Mouse (Mus musculus) forebrain, embryonic 12.5 days (tissue): Measurements from ENCODE around the gene Cfap69. TPM values are rescaled to one million over a fixed set of nuclear protein-coding genes. Genes with fewer than 3 reads are reported as not detected.
"Not testable (repeated sequence)": the region's sequence is repeated elsewhere in the genome, so short reads cannot be mapped to it uniquely, and the experiment has no call there.

Experiments used
- ATAC-seq: fragments of 200-750 bp; cut with Nextera tagmentation; 2 replicates; pipeline ENCODE4 v1.8.0; 2017; ENCODE audit warnings: moderate TSS enrichment; ENCODE audit not compliant: low FRiP score
- H3K27ac ChIP-seq: fragments of 300-500 bp; sonication (generic); 2 replicates; pipeline ENCODE4 v1.5.1; 2016; ENCODE audit warnings: mild to moderate bottlenecking
- H3K27me3 ChIP-seq: fragments of 300-500 bp; sonication (generic); 2 replicates; pipeline ENCODE4 v1.6.1; 2016; ENCODE audit warnings: mild to moderate bottlenecking
- H3K36me3 ChIP-seq: fragments of 300-500 bp; sonication (generic); replicated peaks from 2 replicates; pipeline ENCODE4 v1.6.1; 2016; ENCODE audit warnings: mild to moderate bottlenecking
- H3K4me1 ChIP-seq: fragments of 300-500 bp; sonication (generic); 2 replicates; pipeline ENCODE4 v1.6.1; 2016
- H3K4me2 ChIP-seq: fragments of 300-500 bp; sonication (generic); 2 replicates; pipeline ENCODE4 v1.6.1; 2016; ENCODE audit warnings: mild to moderate bottlenecking, moderate library complexity
- H3K4me3 ChIP-seq: fragments of 300-500 bp; sonication (generic); replicated peaks from 2 replicates; pipeline ENCODE4 v1.5.1; 2016; ENCODE audit warnings: mild to moderate bottlenecking
- H3K9ac ChIP-seq: fragments of 300-500 bp; sonication (generic); 2 replicates; pipeline ENCODE4 v1.6.1; 2016; ENCODE audit warnings: mild to moderate bottlenecking
- H3K9me3 ChIP-seq: fragments of 300-500 bp; sonication (generic); 2 replicates; pipeline ENCODE4 v1.6.1; 2016
- WGBS: fragments of 180-500 bp; shearing (Covaris S2); methylation state at CpG from one replicate; pipeline ENCODE4 v1.1.7; 2016; 5-methylcytosine and 5-hydroxymethylcytosine counted together
- polyA plus RNA-seq: library from polyadenylated mRNA; unstranded; fragments of >200 nt; fragmentation: Nextera tagmentation; extraction: Ambion mirVana; gene quantifications from 2 replicates; pipeline ENCODE4 v1.2.1, GENCODE M21; 2016

Cfap69 gene
- polyA plus RNA-seq, 1 experiment from 2014 or later = 8.4 TPM

DNA sequence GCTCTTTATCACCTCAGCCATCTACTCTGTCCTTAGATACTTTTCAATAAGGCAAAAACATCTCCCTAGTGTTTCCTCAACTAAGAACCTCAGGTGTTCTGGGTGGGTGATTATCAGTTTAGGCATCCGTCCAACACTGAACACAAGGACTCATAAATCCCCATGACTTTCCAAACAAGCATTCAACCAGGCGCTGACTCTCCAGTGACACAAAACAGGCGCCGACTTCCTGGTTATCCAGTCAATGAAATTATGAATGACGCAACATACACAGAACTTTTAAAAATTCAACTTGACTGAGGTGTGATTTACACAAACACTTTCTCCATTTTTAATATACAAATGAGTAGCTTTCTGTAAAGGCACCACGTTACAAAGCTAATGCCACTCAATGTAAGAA is 24.2 kb upstream of the Cfap69 start:
- Histone ChIP-seq H3K4me2 (no peak overlapping the region), H3K9ac (no peak overlapping the region), H3K36me3 (no peaks in the 10 kb centered on the region), H3K4me1 (no peaks in the 10 kb centered on the region), H3K27me3 (0 out of 2 replicates have a peak, but pooled peaks cover 5% of the 10 kb centered on the region), H3K4me3 (no peak overlapping the region), H3K27ac (no peak overlapping the region), H3K9me3 (no peaks in the 10 kb centered on the region)
- WGBS = 90% methylated on average over 6 of the region's 6 CpGs
- ATAC-seq = no peak

- ATAC-seq = no peak
- H3K4me1 ChIP-seq = no peaks in the 10 kb centered on the region
- 15% methylated on average over 1 of the region's 1 CpGs for WGBS
Observed at GRCm38 (mm10) chr5:5686973-5687372, 22.9 kb upstream of the Cfap69 start.

DNA sequence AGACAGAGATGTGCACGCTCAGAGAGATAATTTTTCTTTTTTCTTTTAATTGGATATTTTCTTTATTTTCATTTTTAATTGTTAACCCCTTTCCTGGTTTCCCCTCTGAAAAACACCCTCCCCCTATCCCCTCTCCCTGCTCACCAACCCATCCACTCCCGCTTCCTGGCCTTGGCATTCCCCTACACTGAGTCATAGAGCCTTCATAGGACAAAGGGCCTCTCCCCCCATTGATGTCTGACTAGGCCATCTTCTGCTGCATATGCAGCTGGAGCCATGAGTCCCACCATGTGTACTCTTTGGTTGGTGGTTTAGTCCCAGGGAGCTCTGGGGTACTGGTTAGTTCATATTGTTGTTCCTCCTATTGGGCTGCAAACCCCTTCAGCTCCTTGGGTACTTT is 20.9 kb upstream of the Cfap69 start:
- H3K27ac ChIP-seq, H3K9me3 ChIP-seq, ATAC-seq, H3K9ac ChIP-seq, H3K4me2 ChIP-seq, H3K4me1 ChIP-seq, H3K27me3 ChIP-seq, H3K4me3 ChIP-seq, H3K36me3 ChIP-seq: not testable (repeated sequence)
- 88% methylated on average over 2 of the region's 2 CpGs for WGBS

More at GRCm38 (mm10) chr5:5686973-5687372, 22.9 kb upstream of the Cfap69 start:
- no peak overlapping the region for H3K27ac ChIP-seq
- H3K9ac ChIP-seq = no peak overlapping the region
- no peaks in the 10 kb centered on the region for H3K36me3 ChIP-seq
- H3K9me3 ChIP-seq = no peaks in the 10 kb centered on the region
- H3K4me3 ChIP-seq = no peak overlapping the region
- H3K4me2 ChIP-seq = no peak overlapping the region
- no peaks in the 10 kb centered on the region for H3K27me3 ChIP-seq

DNA sequence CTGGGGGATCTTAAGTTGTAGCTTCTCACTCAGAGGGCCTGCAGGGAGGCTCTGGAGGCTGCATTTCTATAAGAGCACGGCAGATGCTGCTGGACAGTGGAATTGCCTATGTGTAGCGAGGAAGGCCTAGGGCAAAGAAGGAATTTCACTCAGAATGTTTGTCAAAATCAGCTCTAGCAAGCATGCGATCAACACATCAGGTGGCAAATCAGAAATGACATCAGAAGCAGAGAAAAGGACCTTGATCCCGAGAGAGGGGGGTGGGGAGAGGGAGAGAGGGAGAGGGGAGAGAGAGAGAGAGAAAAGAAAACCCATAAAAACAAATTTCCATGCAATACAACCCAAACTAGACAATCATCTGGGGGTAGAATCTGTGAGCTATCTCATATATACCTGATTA is 19.3 kb upstream of the Cfap69 start:
- H3K4me2 ChIP-seq = no peak overlapping the region
- no peaks in the 10 kb centered on the region for H3K9me3 ChIP-seq
- no peak for ATAC-seq
- no peak overlapping the region for H3K9ac ChIP-seq
- 67% methylated on average over 4 of the region's 4 CpGs for WGBS
- H3K27me3 ChIP-seq = no peaks in the 10 kb centered on the region
- no peaks in the 10 kb centered on the region for H3K36me3 ChIP-seq
- H3K27ac ChIP-seq = no peak overlapping the region
- no peak overlapping the region for H3K4me3 ChIP-seq
- no peaks in the 10 kb centered on the region for H3K4me1 ChIP-seq

DNA sequence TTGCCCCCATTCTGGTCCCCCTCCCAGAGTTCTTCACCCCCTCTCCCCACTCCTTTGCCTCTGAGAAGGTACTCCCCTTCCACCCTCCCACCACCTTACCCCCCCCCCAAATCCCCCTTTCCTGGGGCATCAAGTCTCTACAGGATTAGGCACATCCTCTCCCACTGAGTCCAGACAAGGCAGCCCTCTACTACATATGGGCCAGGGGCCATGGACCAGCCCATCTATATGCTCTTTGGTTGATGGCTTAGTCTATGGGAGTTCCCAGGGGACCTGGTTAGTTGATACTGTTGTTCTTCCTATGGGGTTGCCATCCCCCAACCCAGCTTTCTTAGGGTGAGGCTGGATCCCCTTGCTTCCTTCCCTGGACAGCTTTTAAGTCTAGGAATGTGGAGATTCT is 15.4 kb upstream of the Cfap69 start:
- Histone ChIP-seq H3K27me3 (no peaks in the 10 kb centered on the region), H3K9ac (no peak overlapping the region), H3K9me3 (no peaks in the 10 kb centered on the region), H3K27ac (no peak overlapping the region), H3K4me3 (no peak overlapping the region), H3K4me2 (no peak overlapping the region), H3K36me3 (0 out of 2 replicates have a peak, but pooled peaks cover 8% of the 10 kb centered on the region), H3K4me1 (no peaks in the 10 kb centered on the region)
- ATAC-seq = no peak

DNA sequence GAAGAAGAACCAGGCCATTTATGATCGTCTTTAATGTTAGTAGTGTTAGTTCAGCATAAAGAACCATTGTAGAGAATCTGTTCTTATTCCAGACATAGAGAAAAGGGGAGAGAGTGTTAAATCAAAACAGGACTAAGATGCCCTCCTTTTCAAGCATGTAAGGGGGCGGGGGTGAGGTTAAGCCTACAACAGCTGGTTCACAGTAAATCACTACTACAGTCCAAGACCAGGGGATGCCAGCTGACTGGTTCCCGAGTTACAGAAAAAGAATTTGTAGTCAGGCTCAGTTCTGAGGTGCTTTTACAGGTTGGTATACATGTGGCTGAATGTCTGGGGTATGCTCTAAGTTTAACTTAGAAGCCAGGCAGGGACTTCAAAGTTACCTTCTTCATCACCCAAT is 12.0 kb upstream of the Cfap69 start:
- H3K9me3 ChIP-seq = no peaks in the 10 kb centered on the region
- H3K4me3 ChIP-seq = no peak overlapping the region
- H3K27me3 ChIP-seq = no peaks in the 10 kb centered on the region
- 90% methylated on average over 3 of the region's 3 CpGs for WGBS
- H3K9ac ChIP-seq = no peak overlapping the region
- H3K4me2 ChIP-seq = no peak overlapping the region
- ATAC-seq = no peak
- H3K36me3 ChIP-seq = peaks cover 8% of the 10 kb centered on the region; the same call in 1 of the 2 replicates
- H3K27ac ChIP-seq = no peak overlapping the region
- H3K4me1 ChIP-seq = no peaks in the 10 kb centered on the region

DNA sequence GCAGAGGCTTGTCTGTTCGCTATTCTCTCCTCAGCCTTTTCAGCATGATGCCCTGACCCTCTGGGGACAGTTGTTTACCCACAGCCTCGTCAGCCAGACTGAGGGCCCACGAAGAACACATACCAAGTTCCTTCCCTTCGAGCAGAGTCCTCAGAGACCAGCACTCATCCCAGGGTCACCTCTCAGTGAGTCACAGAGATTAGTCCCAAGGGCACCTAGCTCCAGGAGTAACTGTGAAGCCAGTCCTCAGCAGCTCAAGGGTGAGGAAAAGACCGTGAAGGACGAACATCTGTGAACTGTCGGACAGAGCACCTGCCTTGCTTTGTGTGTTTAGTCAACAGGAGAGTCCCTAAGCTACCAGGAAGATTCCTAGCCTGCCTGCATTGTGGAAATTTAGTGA is 4.9 kb upstream of the Cfap69 start:
- Histone ChIP-seq H3K36me3 (peaks cover 2% of the 10 kb centered on the region; the same call in 1 of the 2 replicates), H3K9ac (no peak overlapping the region), H3K4me3 (no peak overlapping the region), H3K27me3 (no peaks in the 10 kb centered on the region), H3K4me1 (peaks cover 4% of the 10 kb centered on the region), H3K4me2 (no peak overlapping the region), H3K9me3 (no peaks in the 10 kb centered on the region), H3K27ac (no peak overlapping the region)
- ATAC-seq = no peak
- 86% methylated on average over 7 of the region's 7 CpGs for WGBS

DNA sequence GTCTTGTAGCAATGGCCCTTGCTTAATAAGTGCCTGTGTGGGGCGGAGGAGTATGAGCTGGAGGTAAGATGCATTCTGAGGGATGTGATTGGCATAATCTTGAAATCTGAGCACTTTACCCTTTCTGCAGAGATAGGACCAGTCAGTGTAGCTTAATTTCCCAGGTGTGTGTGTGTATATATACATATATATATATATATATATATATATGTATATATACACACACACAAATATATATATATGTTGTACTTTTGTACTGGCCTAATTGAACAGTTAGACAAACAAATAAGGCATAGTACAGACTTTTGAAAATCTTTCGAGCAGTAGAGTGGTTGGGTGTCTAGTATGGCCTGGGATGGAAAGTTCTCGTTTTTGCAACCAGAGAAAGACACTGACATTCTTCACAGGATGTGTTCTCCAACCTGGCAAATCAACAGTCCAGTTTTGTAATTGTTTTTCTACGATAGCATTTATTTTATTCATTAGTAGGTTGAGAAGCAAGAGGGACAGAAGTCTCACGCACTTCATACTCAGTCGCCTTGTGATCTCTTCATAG is 410 bp upstream of the Cfap69 start:
- Histone ChIP-seq H3K27me3 (peaks cover 9% of the 10 kb centered on the region; the same call in 1 of the 2 replicates), H3K4me1 (peaks cover 10% of the 10 kb centered on the region), H3K27ac (0 out of 2 replicates have a peak overlapping the region, but pooled peaks have one; percentile 42), H3K4me3 (peak overlapping the region; percentile 73), H3K36me3 (0 out of 2 replicates have a peak, but pooled peaks cover 2% of the 10 kb centered on the region), H3K9ac (peak overlapping the region; percentile 74; the same call in 1 of the 2 replicates), H3K9me3 (no peaks in the 10 kb centered on the region), H3K4me2 (peak overlapping the region; percentile 92)
- ATAC-seq = no peak; the same call in 1 of the 2 replicates
- WGBS = 52% methylated on average over 6 of the region's 6 CpGs

- peak overlapping the region; percentile 74 for H3K9ac ChIP-seq
- no peak overlapping the region for H3K27ac ChIP-seq
- no peak for ATAC-seq
- H3K36me3 ChIP-seq = no peaks in the 10 kb centered on the region
- peaks cover 9% of the 10 kb centered on the region; the same call in 1 of the 2 replicates for H3K27me3 ChIP-seq
- H3K4me1 ChIP-seq = peaks cover 10% of the 10 kb centered on the region
- peak overlapping the region; percentile 92 for H3K4me2 ChIP-seq
- 46% methylated on average over 6 of the region's 6 CpGs for whole genome bisulfite sequencing
- H3K4me3 ChIP-seq = peak overlapping the region; percentile 73
- no peaks in the 10 kb centered on the region for H3K9me3 ChIP-seq
Observed at GRCm38 (mm10) chr5:5663057-5663456, 982 bp downstream of the Cfap69 start.

GRCm38 (mm10) chr5:5658680-5659079 is 5.4 kb downstream of the Cfap69 start:
- H3K36me3 ChIP-seq = no peaks in the 10 kb centered on the region
- H3K27ac ChIP-seq = no peak overlapping the region
- no peaks in the 10 kb centered on the region for H3K9me3 ChIP-seq
- 52% methylated on average over 2 of the region's 2 CpGs for WGBS
- H3K4me2 ChIP-seq = no peak overlapping the region
- no peak overlapping the region for H3K9ac ChIP-seq
- ATAC-seq = no peak
- H3K4me3 ChIP-seq = no peak overlapping the region
- peaks cover 9% of the 10 kb centered on the region; the same call in 1 of the 2 replicates for H3K27me3 ChIP-seq
- 0 out of 2 replicates have a peak, but pooled peaks cover 5% of the 10 kb centered on the region for H3K4me1 ChIP-seq

- Histone ChIP-seq H3K4me1 (0 out of 2 replicates have a peak, but pooled peaks cover under 1% of the 10 kb centered on the region), H3K4me3 (no peak overlapping the region), H3K9me3 (no peaks in the 10 kb centered on the region), H3K4me2 (no peak overlapping the region), H3K36me3 (no peaks in the 10 kb centered on the region), H3K27me3 (peaks cover 7% of the 10 kb centered on the region; the same call in 1 of the 2 replicates), H3K9ac (no peak overlapping the region), H3K27ac (no peak overlapping the region)
- WGBS = 83% methylated on average over 2 of the region's 2 CpGs
- no peak for ATAC-seq
Observed at GRCm38 (mm10) chr5:5657932-5658331, 6.1 kb downstream of the Cfap69 start.

DNA sequence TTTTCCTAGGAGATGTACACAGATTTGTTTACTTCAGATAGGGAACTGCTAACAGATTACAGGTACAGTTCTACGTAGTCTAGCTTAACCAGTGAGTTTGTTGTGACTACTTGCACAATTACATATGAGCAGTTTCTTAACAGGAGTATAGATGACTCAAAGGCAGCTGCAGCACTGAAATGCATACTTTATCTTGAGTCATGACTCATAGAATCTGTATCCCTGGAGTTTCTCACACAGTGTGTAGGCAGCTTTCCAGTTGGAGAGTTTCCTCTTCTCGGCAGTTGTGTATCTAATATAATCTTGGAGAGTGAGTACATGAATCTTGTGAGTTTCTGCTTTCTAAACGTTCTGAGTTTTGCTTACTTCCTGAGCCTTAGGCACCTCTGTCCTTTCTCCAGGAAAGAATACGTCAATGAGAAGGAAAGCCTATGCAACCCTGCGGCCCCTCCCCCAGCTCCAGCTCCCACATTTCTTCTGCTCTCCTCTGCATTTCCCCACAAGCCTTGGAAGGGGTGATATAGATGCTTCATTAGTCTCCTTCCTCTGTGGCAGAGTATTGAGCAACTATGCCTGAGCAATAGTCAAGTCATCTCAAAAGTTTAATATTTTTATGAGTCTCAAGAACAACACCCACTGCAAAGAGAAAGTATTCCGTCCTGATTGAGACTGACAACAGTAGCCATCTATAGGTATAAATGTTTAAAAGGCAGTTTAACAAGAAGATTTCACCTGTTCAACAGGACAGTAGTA is 15.0 kb downstream of the Cfap69 start:
- WGBS = 76% methylated on average over 6 of the region's 6 CpGs
- no peaks in the 10 kb centered on the region for H3K9me3 ChIP-seq
- H3K4me1 ChIP-seq = no peaks in the 10 kb centered on the region
- no peak for ATAC-seq
- H3K4me3 ChIP-seq = no peak overlapping the region
- H3K4me2 ChIP-seq = no peak overlapping the region
- H3K27ac ChIP-seq = no peak overlapping the region
- H3K27me3 ChIP-seq = no peaks in the 10 kb centered on the region
- H3K36me3 ChIP-seq = no peaks in the 10 kb centered on the region
- no peak overlapping the region for H3K9ac ChIP-seq

DNA sequence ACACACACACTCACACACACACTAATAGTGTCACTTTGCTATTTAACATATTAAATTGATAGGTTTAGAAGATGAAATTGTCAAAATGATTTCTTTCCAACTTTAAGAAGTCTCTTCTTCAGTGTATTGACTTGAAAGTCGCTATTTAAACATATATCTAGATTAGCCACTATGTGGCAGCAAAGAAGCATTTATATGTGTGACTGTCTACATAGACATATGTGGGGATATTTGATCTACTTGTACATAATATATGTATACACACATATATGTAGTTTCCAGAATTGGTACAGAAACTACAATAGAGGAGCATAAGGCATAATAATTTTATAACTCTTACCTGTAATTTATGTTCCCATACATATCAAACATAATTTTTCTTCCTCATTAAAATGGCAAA is 17.9 kb downstream of the Cfap69 start:
- H3K4me3 ChIP-seq = no peak overlapping the region
- H3K9me3 ChIP-seq = no peaks in the 10 kb centered on the region
- H3K27ac ChIP-seq = no peak overlapping the region
- H3K27me3 ChIP-seq = no peaks in the 10 kb centered on the region
- no peak overlapping the region for H3K4me2 ChIP-seq
- no peaks in the 10 kb centered on the region for H3K4me1 ChIP-seq
- H3K36me3 ChIP-seq = no peaks in the 10 kb centered on the region
- no peak overlapping the region for H3K9ac ChIP-seq
- ATAC-seq = no peak
- 10% methylated on average over 1 of the region's 1 CpGs for WGBS
